Mouse (Mus musculus) neural tube, embryonic 15.5 days (tissue): ENCODE results near the gene Cd101. TPM values are rescaled to one million over a fixed set of nuclear protein-coding genes. Genes with fewer than 3 reads are reported as not detected.

ENCODE experiments used
- ATAC-seq: fragments of 200-750 bp; cut with Nextera tagmentation; 2 replicates; pipeline ENCODE4 v1.8.0; 2017; ENCODE audit warnings: mild to moderate bottlenecking, moderate TSS enrichment, moderate library complexity; ENCODE audit not compliant: low FRiP score
- H3K27ac ChIP-seq: fragments of 300-500 bp; sonication (generic); replicated peaks from 2 replicates; pipeline ENCODE4 v1.5.1; 2015; ENCODE audit warnings: mild to moderate bottlenecking, inconsistent platforms
- H3K27me3 ChIP-seq: fragments of 300-500 bp; sonication (generic); replicated peaks from 2 replicates; pipeline ENCODE4 v1.6.1; 2015; ENCODE audit warnings: inconsistent platforms
- H3K36me3 ChIP-seq: fragments of 300-500 bp; sonication (generic); 2 replicates; pipeline ENCODE4 v1.6.1; 2015; ENCODE audit warnings: inconsistent platforms
- H3K4me1 ChIP-seq: fragments of 300-500 bp; sonication (generic); 2 replicates; pipeline ENCODE4 v1.6.1; 2015; ENCODE audit warnings: inconsistent platforms
- H3K4me2 ChIP-seq: fragments of 300-500 bp; sonication (generic); 2 replicates; pipeline ENCODE4 v1.6.1; 2015; ENCODE audit warnings: inconsistent platforms, mild to moderate bottlenecking, moderate library complexity
- H3K4me3 ChIP-seq: fragments of 300-500 bp; sonication (generic); replicated peaks from 2 replicates; pipeline ENCODE4 v1.5.1; 2015; ENCODE audit warnings: mild to moderate bottlenecking, inconsistent platforms
- H3K9ac ChIP-seq: fragments of 300-500 bp; sonication (generic); replicated peaks from 2 replicates; pipeline ENCODE4 v1.6.1; 2015; ENCODE audit warnings: mild to moderate bottlenecking, inconsistent platforms
- H3K9me3 ChIP-seq: fragments of 300-500 bp; sonication (generic); replicated peaks from 2 replicates; pipeline ENCODE4 v1.6.1; 2016; ENCODE audit warnings: inconsistent platforms
- WGBS: fragments of 180-500 bp; shearing (Covaris S2); methylation state at CpG from one replicate; pipeline ENCODE4 v1.1.7; 2015; ENCODE audit warnings: mixed read lengths; 5-methylcytosine and 5-hydroxymethylcytosine counted together
- polyA plus RNA-seq: library from polyadenylated mRNA; unstranded; fragments of >200 nt; fragmentation: Nextera tagmentation; extraction: Ambion mirVana; gene quantifications from 2 replicates; pipeline ENCODE4 v1.2.1, GENCODE M21; 2015

Cd101 gene
- 0.19 TPM in 1 of 2 replicates, not detected in the other for polyA plus RNA-seq

DNA sequence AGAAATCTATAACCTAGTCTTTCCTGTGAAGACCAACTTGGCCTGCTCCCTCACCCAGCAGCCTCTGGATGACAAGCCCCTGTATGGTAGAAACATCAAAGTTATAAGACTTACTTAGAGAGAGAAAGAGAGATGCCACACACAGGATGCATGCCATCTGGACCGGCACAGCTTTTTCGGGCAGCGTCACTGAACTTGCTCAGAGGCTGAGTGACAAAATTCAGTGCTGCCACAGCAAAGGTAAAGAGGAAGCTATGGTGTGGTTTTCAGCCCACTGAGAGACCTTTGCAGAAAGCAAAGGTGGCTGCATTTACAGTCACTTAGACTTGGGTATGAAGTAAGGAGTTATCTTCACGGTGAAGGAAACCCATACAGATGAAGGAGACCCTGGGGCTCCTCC is at the start of gene Cd101:
Cd101 (minus strand) TSS at position 218 of the 400 bp plus-strand sequence.
- Histone ChIP-seq H3K36me3 (no peaks in the 10 kb centered on the region), H3K4me3 (no peak within 1 kb of the TSS), H3K9me3 (no peaks in the 10 kb centered on the region), H3K4me1 (no peaks in the 10 kb centered on the region), H3K27ac (no peak within 1 kb of the TSS), H3K9ac (no peak within 1 kb of the TSS), H3K27me3 (no peaks in the 10 kb centered on the region), H3K4me2 (no peak within 1 kb of the TSS)
- no peak for ATAC-seq
- WGBS, result 90% methylated on average over 4 of the region's 4 CpGs

- H3K4me1 ChIP-seq, result peaks cover 13% of the 10 kb centered on the region; the same call in 1 of the 2 replicates
Measured at GRCm38 (mm10) chr3:101078344-101078743, 49.0 kb upstream of the Cd101 start.

DNA sequence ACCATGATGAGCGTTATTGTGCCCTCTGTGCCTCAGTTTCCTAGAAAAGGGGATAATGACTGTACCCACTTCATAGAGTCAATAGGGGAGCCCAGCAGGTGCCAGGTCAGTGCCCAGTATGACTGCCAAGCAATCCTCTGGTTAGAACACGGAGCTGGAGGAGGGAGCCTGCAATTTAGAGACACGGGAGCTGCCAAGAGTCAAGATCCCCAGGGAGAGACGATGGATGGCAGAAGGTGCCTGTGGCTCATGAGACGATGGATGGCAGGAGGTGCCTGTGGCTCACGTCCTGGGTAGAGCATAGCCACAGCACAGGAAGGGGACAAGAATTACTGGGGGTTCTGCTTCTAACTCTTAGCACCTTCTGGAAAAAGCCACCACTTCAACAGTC is 48.3 kb upstream of the Cd101 start:
- Histone ChIP-seq H3K4me2 (no peak overlapping the region), H3K9me3 (no peaks in the 10 kb centered on the region)
- WGBS, result 67% methylated on average over 6 of the region's 6 CpGs

More at GRCm38 (mm10) chr3:101078344-101078743, 49.0 kb upstream of the Cd101 start:
- Histone ChIP-seq H3K36me3 (peaks cover 13% of the 10 kb centered on the region; the same call in 1 of the 2 replicates), H3K4me3 (no peak overlapping the region), H3K27me3 (no peaks in the 10 kb centered on the region), H3K4me2 (no peak overlapping the region), H3K27ac (no peak overlapping the region), H3K9ac (no peak overlapping the region), H3K9me3 (no peaks in the 10 kb centered on the region)
- ATAC-seq, result no peak
- 73% methylated on average over 1 of the region's 1 CpGs for WGBS

DNA sequence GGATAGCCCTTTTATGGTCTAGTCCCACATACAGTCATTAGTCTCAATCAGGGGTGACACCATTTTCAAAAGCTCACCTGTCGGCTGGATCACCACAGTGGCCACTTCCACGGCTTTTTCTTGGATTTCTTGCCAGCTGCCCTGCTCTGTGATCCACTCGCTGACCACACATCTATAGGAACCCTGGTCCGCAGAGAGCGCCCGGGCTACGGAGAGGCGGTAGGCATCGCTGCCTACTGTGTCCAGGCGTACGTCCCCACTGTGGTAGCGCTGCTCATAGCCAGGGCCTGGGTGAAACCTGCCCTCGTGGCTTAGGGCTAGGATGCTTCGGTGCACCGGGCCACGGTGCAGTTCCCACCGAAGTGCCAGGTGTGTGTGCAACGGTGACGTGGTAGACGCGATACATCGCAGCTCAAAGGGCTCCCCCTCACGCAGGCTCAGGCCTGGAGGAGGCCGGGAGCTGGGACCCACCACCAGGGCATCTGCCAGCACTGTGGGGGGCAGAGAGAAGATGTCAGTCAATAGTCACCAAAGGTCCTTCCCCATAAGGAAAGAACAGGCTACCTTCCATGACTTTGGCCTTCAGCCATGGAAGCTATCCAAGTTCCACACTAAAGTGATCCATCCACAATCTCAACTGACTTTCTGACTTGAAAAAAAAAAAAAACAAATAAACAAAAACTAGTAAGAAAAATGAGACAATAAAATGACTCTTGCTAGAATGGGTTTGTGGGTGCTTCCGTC is 47.8 kb upstream of the Cd101 start:
- Histone ChIP-seq H3K4me1 (peaks cover 19% of the 10 kb centered on the region; the same call in 1 of the 2 replicates), H3K27me3 (no peaks in the 10 kb centered on the region), H3K9me3 (no peaks in the 10 kb centered on the region), H3K9ac (no peak overlapping the region), H3K4me2 (no peak overlapping the region), H3K4me3 (no peak overlapping the region), H3K36me3 (peaks cover 18% of the 10 kb centered on the region; the same call in 1 of the 2 replicates), H3K27ac (no peak overlapping the region)
- WGBS, result 92% methylated on average over 25 of the region's 25 CpGs
- ATAC-seq, result no peak

More for the DNA sequence above, 48.3 kb upstream of the Cd101 start:
- Histone ChIP-seq H3K4me3 (no peak overlapping the region), H3K9ac (no peak overlapping the region), H3K36me3 (peaks cover 14% of the 10 kb centered on the region; the same call in 1 of the 2 replicates), H3K27ac (no peak overlapping the region), H3K27me3 (no peaks in the 10 kb centered on the region), H3K4me1 (peaks cover 15% of the 10 kb centered on the region; the same call in 1 of the 2 replicates)
- ATAC-seq, result no peak

DNA sequence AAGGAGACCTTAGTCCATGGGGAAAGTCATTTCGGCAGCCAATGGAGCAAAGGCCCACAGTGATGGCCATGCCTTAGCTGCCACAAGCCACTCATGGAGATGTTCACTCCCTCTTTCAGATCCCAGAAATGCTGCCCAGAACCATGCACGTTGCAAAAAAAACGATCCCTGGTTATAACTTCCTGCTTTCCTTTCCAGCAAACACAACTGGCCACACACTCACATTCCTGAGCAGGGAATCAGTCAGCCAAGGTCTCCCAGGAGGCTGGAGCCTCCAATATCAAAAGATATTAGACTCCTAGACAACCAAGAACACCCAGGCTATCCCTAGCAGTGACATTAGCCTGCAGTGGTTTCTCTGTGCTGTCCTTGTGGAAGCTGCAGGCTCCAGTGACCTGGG is 46.5 kb upstream of the Cd101 start:
- Histone ChIP-seq H3K27me3 (no peaks in the 10 kb centered on the region), H3K4me2 (no peak overlapping the region), H3K4me1 (peaks cover 25% of the 10 kb centered on the region; the same call in 1 of the 2 replicates), H3K36me3 (peaks cover 18% of the 10 kb centered on the region; the same call in 1 of the 2 replicates), H3K9me3 (no peaks in the 10 kb centered on the region), H3K4me3 (no peak overlapping the region), H3K27ac (no peak overlapping the region), H3K9ac (no peak overlapping the region)
- ATAC-seq, result no peak
- 87% methylated on average over 3 of the region's 3 CpGs for WGBS

GRCm38 (mm10) chr3:101073384-101073783 is 44.0 kb upstream of the Cd101 start:
- H3K27me3 ChIP-seq, result no peaks in the 10 kb centered on the region
- H3K9me3 ChIP-seq, result no peaks in the 10 kb centered on the region
- H3K4me1 ChIP-seq, result peaks cover 29% of the 10 kb centered on the region
- H3K9ac ChIP-seq, result no peak overlapping the region
- no peak for ATAC-seq
- H3K36me3 ChIP-seq, result peaks cover 18% of the 10 kb centered on the region; the same call in 1 of the 2 replicates
- no peak overlapping the region for H3K4me3 ChIP-seq
- WGBS, result 65% methylated on average over 9 of the region's 9 CpGs
- H3K27ac ChIP-seq, result no peak overlapping the region
- no peak overlapping the region for H3K4me2 ChIP-seq

DNA sequence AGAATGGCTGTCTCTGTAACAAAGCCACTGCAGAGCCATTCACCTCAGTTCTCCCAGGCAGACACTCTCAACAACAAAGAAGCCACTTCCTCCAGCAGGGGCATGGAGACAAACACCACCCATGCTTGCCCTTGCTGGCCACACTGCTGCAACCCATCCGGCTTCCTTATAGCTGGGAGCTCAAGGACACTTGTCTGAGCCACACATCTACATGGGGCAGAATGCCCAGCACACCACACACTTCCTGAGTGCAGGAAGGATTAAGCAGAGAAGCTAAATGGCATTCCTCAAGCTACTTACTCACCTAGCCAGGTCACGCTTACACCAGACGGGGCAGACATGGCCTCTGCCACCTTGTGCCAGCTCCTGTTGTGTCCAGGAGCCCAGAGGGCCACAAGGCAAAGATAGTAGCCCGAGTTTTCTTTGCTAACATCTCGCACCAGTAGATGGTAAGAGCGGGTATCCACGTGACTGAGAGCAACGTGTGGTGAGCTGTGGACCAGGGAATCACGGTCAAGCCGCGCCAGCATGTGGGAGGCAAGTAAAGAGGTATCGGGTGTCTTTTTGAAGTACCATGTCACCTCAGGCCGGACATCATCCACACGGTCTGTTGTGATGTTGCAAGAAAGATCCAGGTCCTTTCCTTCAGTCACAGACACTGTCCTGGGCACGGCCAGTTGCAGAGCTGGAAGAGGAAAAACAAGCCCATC is 43.3 kb upstream of the Cd101 start:
- Histone ChIP-seq H3K27ac (no peak overlapping the region), H3K9ac (no peak overlapping the region), H3K4me1 (peaks cover 33% of the 10 kb centered on the region), H3K4me2 (no peak overlapping the region), H3K9me3 (no peaks in the 10 kb centered on the region), H3K36me3 (peaks cover 18% of the 10 kb centered on the region; the same call in 1 of the 2 replicates), H3K27me3 (no peaks in the 10 kb centered on the region), H3K4me3 (no peak overlapping the region)
- WGBS, result 89% methylated on average over 15 of the region's 15 CpGs
- no peak for ATAC-seq

DNA sequence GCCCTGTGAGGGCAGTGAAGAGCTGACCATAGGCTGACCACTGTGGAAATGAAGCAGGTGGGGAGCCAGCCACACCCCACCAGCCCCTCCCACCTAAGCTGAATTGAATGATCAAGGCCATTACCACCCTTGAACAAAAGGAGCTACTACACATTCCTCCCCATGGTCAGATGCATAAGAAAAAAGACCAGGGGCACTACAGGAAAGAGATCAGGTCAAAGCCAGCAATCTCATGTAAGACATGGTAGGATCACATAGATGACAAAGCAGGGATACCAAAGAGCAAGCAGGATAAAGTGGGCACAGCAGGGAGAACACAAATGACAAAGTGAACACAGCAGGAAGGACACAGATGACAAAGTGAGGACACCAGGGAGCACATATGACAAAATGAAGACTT is 42.2 kb upstream of the Cd101 start:
- no peak overlapping the region for H3K27ac ChIP-seq
- peaks cover 13% of the 10 kb centered on the region; the same call in 1 of the 2 replicates for H3K36me3 ChIP-seq
- H3K4me3 ChIP-seq, result no peak overlapping the region
- H3K27me3 ChIP-seq, result no peaks in the 10 kb centered on the region
- no peak overlapping the region for H3K4me2 ChIP-seq
- H3K9ac ChIP-seq, result no peak overlapping the region
- H3K4me1 ChIP-seq, result peaks cover 33% of the 10 kb centered on the region
- no peaks in the 10 kb centered on the region for H3K9me3 ChIP-seq
- no peak for ATAC-seq

DNA sequence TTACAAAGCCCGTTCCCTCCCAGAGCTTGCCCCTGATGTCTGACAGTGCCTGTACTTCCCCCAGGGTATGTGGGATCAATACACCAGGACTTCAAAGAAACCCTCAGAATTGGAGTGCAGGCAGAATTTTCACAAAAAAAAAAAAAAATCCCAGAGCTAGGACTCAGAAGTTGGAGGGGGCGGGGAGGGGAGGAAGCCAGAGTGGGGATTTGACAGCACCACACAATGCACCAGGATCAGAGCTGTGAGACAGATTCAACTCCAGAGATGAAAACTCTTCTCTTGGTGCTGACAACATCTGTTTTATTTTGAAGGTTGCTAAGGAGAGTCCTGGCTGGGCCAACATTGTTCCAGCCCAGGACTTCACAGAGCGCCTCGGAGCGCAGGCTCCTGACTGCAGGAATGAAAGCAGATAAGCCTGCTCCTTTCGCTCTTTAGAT is 41.5 kb upstream of the Cd101 start:
- no peak for ATAC-seq
- H3K36me3 ChIP-seq, result peaks cover 11% of the 10 kb centered on the region; the same call in 1 of the 2 replicates
- H3K9me3 ChIP-seq, result no peaks in the 10 kb centered on the region
- no peak overlapping the region for H3K4me2 ChIP-seq
- H3K27ac ChIP-seq, result no peak overlapping the region
- WGBS, result 68% methylated on average over 6 of the region's 6 CpGs
- H3K4me1 ChIP-seq, result peaks cover 33% of the 10 kb centered on the region
- no peak overlapping the region for H3K4me3 ChIP-seq
- H3K9ac ChIP-seq, result no peak overlapping the region
- no peaks in the 10 kb centered on the region for H3K27me3 ChIP-seq

DNA sequence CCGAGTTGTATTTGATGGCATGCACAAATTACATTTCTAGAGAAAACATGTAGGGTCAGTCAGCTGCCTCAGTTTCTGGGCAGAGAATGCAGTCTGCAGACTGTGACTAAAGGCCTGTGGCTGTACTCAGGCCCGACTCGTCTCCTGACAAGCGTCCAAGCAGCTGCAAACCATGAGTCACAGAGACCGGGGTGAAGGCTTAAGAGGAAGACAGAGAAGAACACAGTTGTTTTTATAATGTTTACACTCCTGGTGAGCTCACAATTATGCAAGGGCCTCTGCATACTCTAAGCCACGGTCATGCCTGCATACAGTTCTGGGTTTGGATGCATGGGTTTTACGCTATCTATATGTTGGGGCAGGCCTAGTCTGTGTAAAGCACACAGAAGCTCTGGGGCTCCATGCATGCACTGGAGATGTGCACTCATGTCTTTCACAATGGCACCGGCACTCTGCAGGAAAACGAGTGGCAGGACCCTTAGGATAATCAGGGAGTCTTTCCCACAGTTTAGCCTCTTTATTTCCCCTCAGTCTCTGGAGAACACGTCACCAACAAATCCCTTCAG is 41.0 kb upstream of the Cd101 start:
- no peaks in the 10 kb centered on the region for H3K9me3 ChIP-seq
- H3K4me3 ChIP-seq, result no peak overlapping the region
- H3K4me2 ChIP-seq, result no peak overlapping the region
- H3K36me3 ChIP-seq, result peaks cover 10% of the 10 kb centered on the region; the same call in 1 of the 2 replicates
- peaks cover 33% of the 10 kb centered on the region for H3K4me1 ChIP-seq
- no peak overlapping the region for H3K27ac ChIP-seq
- H3K27me3 ChIP-seq, result no peaks in the 10 kb centered on the region
- WGBS, result 56% methylated on average over 10 of the region's 10 CpGs
- no peak overlapping the region for H3K9ac ChIP-seq
- ATAC-seq, result no peak

- peaks cover 33% of the 10 kb centered on the region for H3K4me1 ChIP-seq
- WGBS, result 30% methylated on average over 5 of the region's 5 CpGs
Measured at GRCm38 (mm10) chr3:101068701-101069100, 39.3 kb upstream of the Cd101 start.

More at GRCm38 (mm10) chr3:101068701-101069100, 39.3 kb upstream of the Cd101 start:
- H3K27me3 ChIP-seq, result no peaks in the 10 kb centered on the region
- H3K36me3 ChIP-seq, result 0 out of 2 replicates have a peak, but pooled peaks cover 5% of the 10 kb centered on the region
- no peak overlapping the region for H3K9ac ChIP-seq
- ATAC-seq, result no peak
- no peaks in the 10 kb centered on the region for H3K9me3 ChIP-seq
- no peak overlapping the region for H3K4me2 ChIP-seq
- H3K27ac ChIP-seq, result no peak overlapping the region
- H3K4me3 ChIP-seq, result no peak overlapping the region
